Mouse (Mus musculus) megakaryocyte-erythroid progenitor cell, adult 5-6 weeks (primary cell): ENCODE results near the gene Calhm1. TPM values are rescaled to one million over a fixed set of nuclear protein-coding genes. Genes with fewer than 3 reads are reported as not detected.
A peak's percentile ranks its signal among the peaks of the same experiment; 100 is the strongest.

Source experiments
- ATAC-seq: replicated peaks from 2 replicates; pipeline ENCODE4 v1.8.0; 2016; ENCODE audit warnings: mild to moderate bottlenecking, inconsistent platforms; ENCODE audit not compliant: severe bottlenecking, poor library complexity, low FRiP score, low TSS enrichment
- total RNA-seq, 2 experiments: library from RNA; stranded (forward) in 1 of 2; stranded (reverse) in 1 of 2; fragments of 200-1000, 215-1000 nt in 1 of 2; fragments of >200 nt in 1 of 2; fragmentation: Nextera tagmentation in 1 of 2; gene quantifications; 2 replicates each; pipeline ENCODE4 v1.2.3; 2014 to 2017

Calhm1 gene
- total RNA-seq, 2 experiments from 2014 or later: not detected

DNA sequence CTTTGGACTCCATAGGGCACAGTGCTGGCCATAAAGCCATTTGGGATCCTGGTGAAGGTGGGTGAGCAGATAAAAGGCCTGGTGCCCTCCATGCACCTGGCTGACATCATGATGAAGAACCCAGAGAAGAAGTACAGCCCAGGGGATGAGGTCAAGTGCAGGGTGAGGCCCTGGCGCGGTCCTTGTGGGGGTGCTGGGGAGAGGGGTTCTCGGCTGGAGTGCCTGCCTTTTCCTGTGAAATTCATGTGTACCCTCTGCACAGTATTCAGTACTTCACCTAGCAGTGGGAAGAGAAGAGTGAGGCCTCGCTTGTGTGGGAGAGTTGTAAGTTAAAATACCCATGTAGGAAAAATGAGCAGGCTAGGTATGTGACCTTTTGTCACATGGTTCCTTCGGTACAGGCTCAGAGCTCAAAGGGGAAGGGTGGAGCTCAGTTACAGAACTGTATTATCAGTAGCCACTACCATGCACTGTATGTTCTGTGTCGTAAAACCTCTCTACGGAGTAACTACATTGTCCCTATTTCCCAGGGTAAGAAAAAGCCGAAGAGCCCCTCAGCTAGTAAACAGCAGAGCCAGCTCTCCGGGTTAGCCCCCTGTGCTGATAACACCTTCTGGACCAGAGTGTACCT lies 39.3 kb downstream of the Calhm1 start:
- no peak for ATAC-seq

DNA sequence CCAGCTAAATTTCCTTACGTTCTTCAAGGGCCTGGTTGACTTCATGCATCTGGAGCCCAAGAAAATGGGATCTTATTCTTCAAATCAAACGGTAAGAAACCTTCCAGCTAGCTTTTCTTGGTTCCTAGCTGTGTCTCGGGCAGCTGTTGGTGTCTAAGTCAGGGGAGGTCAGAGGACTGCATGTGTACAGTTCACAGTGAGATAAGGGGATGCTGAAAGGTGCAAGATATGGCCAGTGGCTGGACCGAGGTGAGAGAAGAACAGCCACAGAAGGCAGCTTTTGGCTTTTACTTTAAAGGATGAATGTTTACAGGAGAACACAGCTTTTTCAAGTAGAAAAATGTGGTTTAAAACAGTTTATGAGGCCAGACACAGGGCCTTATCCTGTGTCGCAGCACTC lies 43.0 kb downstream of the Calhm1 start:
- 0 out of 2 replicates have a peak, but pooled peaks have one; percentile 53 for ATAC-seq

Other genes starting within 250 kb of the Calhm1 start
- 1.1 TPM in 1 of 2 replicates, not detected in the other for gene Ina, start 129.6 kb downstream of the Calhm1 start, total RNA-seq (2014; fragmentation: Nextera tagmentation)
- gene Ina, start 129.6 kb downstream of the Calhm1 start, total RNA-seq (2017): 0.09 and 0.27 TPM in 2 replicates
- 87.1 and 88.5 TPM in 2 replicates for gene Nt5c2, start 129.1 kb downstream of the Calhm1 start, total RNA-seq (2014; fragmentation: Nextera tagmentation)
- gene Nt5c2, start 129.1 kb downstream of the Calhm1 start, total RNA-seq (2017): 142 and 145 TPM in 2 replicates
- 33.8 and 37.5 TPM in 2 replicates for gene Pcgf6, start 93.3 kb downstream of the Calhm1 start, total RNA-seq (2014; fragmentation: Nextera tagmentation)
- gene Pcgf6, start 93.3 kb downstream of the Calhm1 start, total RNA-seq (2017): 18.6 and 19.8 TPM in 2 replicates
- 14.6 and 17.0 TPM in 2 replicates for gene Taf5, start 76.5 kb downstream of the Calhm1 start, total RNA-seq (2014; fragmentation: Nextera tagmentation)
- 26.3 and 28.4 TPM in 2 replicates for gene Taf5, start 76.5 kb downstream of the Calhm1 start, total RNA-seq (2017)
- 709 and 727 TPM in 2 replicates for gene Usmg5, start 53.6 kb downstream of the Calhm1 start, total RNA-seq (2014; fragmentation: Nextera tagmentation)
- gene Usmg5, start 53.6 kb downstream of the Calhm1 start, total RNA-seq (2017): 667 and 899 TPM in 2 replicates
- gene Pdcd11, start 53.5 kb downstream of the Calhm1 start, total RNA-seq (2014; fragmentation: Nextera tagmentation): 31.9 and 42.3 TPM in 2 replicates
- gene Pdcd11, start 53.5 kb downstream of the Calhm1 start, total RNA-seq (2017): 38.0 and 42.3 TPM in 2 replicates
- 3.2 and 3.6 TPM in 2 replicates for gene Calhm2, start 6.0 kb downstream of the Calhm1 start, total RNA-seq (2014; fragmentation: Nextera tagmentation)
- gene Calhm2, start 6.0 kb downstream of the Calhm1 start, total RNA-seq (2017): 1.6 and 2.3 TPM in 2 replicates
- gene Calhm3, start 13.5 kb upstream of the Calhm1 start, total RNA-seq (2014; fragmentation: Nextera tagmentation): not detected in 2 replicates
- not detected in 2 replicates for gene Calhm3, start 13.5 kb upstream of the Calhm1 start, total RNA-seq (2017)
- gene Neurl1a, start 34.6 kb upstream of the Calhm1 start, total RNA-seq (2014; fragmentation: Nextera tagmentation): 0.04 TPM in 1 of 2 replicates, not detected in the other
- not detected in 2 replicates for gene Neurl1a, start 34.6 kb upstream of the Calhm1 start, total RNA-seq (2017)